In genomic region chr15:92447708-92448147, GRCm38 (mm10) we compare ENCODE assay signal across 9 mouse cellular contexts. TPM values are rescaled to one million over a fixed set of nuclear protein-coding genes. Genes with fewer than 3 reads are reported as not detected.
DNase-seq lines count a peak whose midpoint lies in the region; ATAC-seq lines count a peak whose summit lies in the region.
"Had no signal": no experiment of that assay in that cellular context is flagged by ENCODE, and none has a peak within 500 bp of the region (broad histone marks: within the 10 kb centered on the region; RNA-seq: fewer than 3 reads in every experiment).

No protein-coding gene starts in this region.

- H3K4me3 ChIP-seq in hindbrain, embryonic 16.5 days (ENCODE audit: low read length) = no peak overlapping the region
- H3K4me3 ChIP-seq in midbrain, embryonic 11.5 days (ENCODE audit: low read depth, low read length) = no peak overlapping the region
- H3K4me3 ChIP-seq: limb, embryonic 12.5 days had no signal

- H3K9ac ChIP-seq in hindbrain, embryonic 16.5 days (ENCODE audit: low read depth, low read length) = no peak overlapping the region
- H3K9ac ChIP-seq in midbrain, embryonic 11.5 days (ENCODE audit: low read length) = no peak overlapping the region
- H3K9ac ChIP-seq: limb, embryonic 12.5 days had no signal

- whole genome bisulfite sequencing in hindbrain, embryonic 16.5 days = 37% methylated on average over 8 of the region's 8 CpGs
- 57% methylated on average over 8 of the region's 8 CpGs for WGBS in midbrain, embryonic 11.5 days

- peak; percentile 2 for DNase-seq in cerebellum, adult 11-12 months
- DNase-seq in cerebellum, adult 8-10 months = no peak
- peak; percentile 8 for DNase-seq in ovary, postnatal 36 days (ENCODE audit: low spot score)
- no peak for DNase-seq in ovary, postnatal 10 days (ENCODE audit: low spot score)
- DNase-seq in midbrain, embryonic 11.5 days (ENCODE audit: low spot score, missing footprints) = peak; percentile 84
- no peak for DNase-seq in spleen, postnatal 4 days (ENCODE audit: low spot score in 2 of 2)
- no peak for DNase-seq in gastrocnemius, adult 8-10 months (ENCODE audit: low spot score in 2 of 2)

- no peaks in the 10 kb centered on the region for H3K36me3 ChIP-seq in hindbrain, embryonic 16.5 days (ENCODE audit: control insufficient read depth, insufficient read depth, low read length)
- H3K36me3 ChIP-seq in midbrain, embryonic 11.5 days (ENCODE audit: control insufficient read depth, insufficient read depth, low read length) = no peaks in the 10 kb centered on the region
- H3K36me3 ChIP-seq: limb, embryonic 12.5 days had no signal

- peak; percentile 50; the same call in 1 of the 2 replicates for ATAC-seq in hindbrain, embryonic 16.5 days
- ATAC-seq in midbrain, embryonic 11.5 days (ENCODE audit: low FRiP score) = no peak

- no peak overlapping the region for H3K4me2 ChIP-seq in hindbrain, embryonic 16.5 days (ENCODE audit: low read length)
- H3K4me2 ChIP-seq in midbrain, embryonic 11.5 days = no peak overlapping the region
- H3K4me2 ChIP-seq: limb, embryonic 12.5 days had no signal

- peaks cover 4% of the 10 kb centered on the region for H3K4me1 ChIP-seq in hindbrain, embryonic 16.5 days (ENCODE audit: control insufficient read depth, insufficient read depth, low read depth, low read length)
- H3K4me1 ChIP-seq in midbrain, embryonic 11.5 days (ENCODE audit: control insufficient read depth, insufficient read depth, low read length) = no peaks in the 10 kb centered on the region
- H3K4me1 ChIP-seq: limb, embryonic 12.5 days had no signal

- H3K9me3 ChIP-seq in hindbrain, embryonic 16.5 days (ENCODE audit: control insufficient read depth, low read length) = no peaks in the 10 kb centered on the region
- H3K9me3 ChIP-seq in midbrain, embryonic 11.5 days (ENCODE audit: control insufficient read depth, low read length) = no peaks in the 10 kb centered on the region
- H3K9me3 ChIP-seq: limb, embryonic 12.5 days had no signal

- H3K27ac ChIP-seq in hindbrain, embryonic 16.5 days (ENCODE audit: low read depth, low read length) = 0 out of 2 replicates have a peak overlapping the region, but pooled peaks have one; percentile 54
- H3K27ac ChIP-seq in midbrain, embryonic 11.5 days (ENCODE audit: low read depth, low read length) = no peak overlapping the region
- H3K27ac ChIP-seq: limb, embryonic 12.5 days had no signal

- H3K27me3 ChIP-seq in hindbrain, embryonic 16.5 days (replicated peaks; ENCODE audit: control insufficient read depth, insufficient read depth, low read length) = no peaks in the 10 kb centered on the region
- no peaks in the 10 kb centered on the region for H3K27me3 ChIP-seq in midbrain, embryonic 11.5 days (ENCODE audit: control insufficient read depth, insufficient read depth, low read length)
- H3K27me3 ChIP-seq: limb, embryonic 12.5 days had no signal

RNA-seq across cellular contexts. Expression of gene Pdzrn4, which starts 51.0 kb away (rescaled TPM):
- polyA plus RNA-seq in hindbrain, embryonic 16.5 days (2015; fragmentation: Nextera tagmentation; extraction: Ambion mirVana) = 24.8 and 26.6 TPM in 2 replicates
- 7.8 and 8.5 TPM in 2 replicates for polyA plus RNA-seq in midbrain, embryonic 11.5 days (2014; fragmentation: Nextera tagmentation; extraction: Ambion mirVana)
- total RNA-seq in gastrocnemius, adult 8-10 months (2022) = under 1 TPM; 0.44 to 0.94 (median 0.49) TPM

Comparison
In these comparisons a context has a peak if more than half of its experiments do, and no peak if none do; other contexts are left out.
1. DNase-seq: peak in cerebellum, adult 11-12 months (single experiment), ovary, postnatal 36 days (single experiment) and midbrain, embryonic 11.5 days (single experiment); none in cerebellum, adult 8-10 months (single experiment), ovary, postnatal 10 days (single experiment), spleen, postnatal 4 days (0 of 2) and gastrocnemius, adult 8-10 months (0 of 2).